Mouse (Mus musculus): ENCODE results near the gene Zfp628.
A peak's percentile ranks its signal among the peaks of the same experiment; 100 is the strongest.

GRCm38 (mm10) chr7:4915007-4915665 is at the start of gene Zfp628:
- TF ChIP-seq POLR2A (IDR thresholded peaks at IDR 0.05; ENCODE audit: borderline replicate concordance, insufficient read depth, low read length) (peak; percentile 94), CTCF (IDR thresholded peaks at IDR 0.05; ENCODE audit: borderline replicate concordance, insufficient read depth, low read depth, low read length) (no peak)

Measured in cerebellum, adult 2 months (tissue).